Mouse (Mus musculus) limb, embryonic 14.5 days (tissue): ENCODE results near the gene Fgfr1op2. TPM values are rescaled to one million over a fixed set of nuclear protein-coding genes. Genes with fewer than 3 reads are reported as not detected.
A peak's percentile ranks its signal among the peaks of the same experiment; 100 is the strongest.

Experiments used
- ATAC-seq: fragments of 200-750 bp; cut with Nextera tagmentation; 2 replicates; pipeline ENCODE4 v1.8.0; 2017; ENCODE audit warnings: low read depth, moderate number of reproducible peaks, moderate TSS enrichment; ENCODE audit not compliant: low FRiP score
- DNase-seq: peaks from one replicate; pipeline ENCODE4 v3.0.0-alpha.2; 2015; ENCODE audit warnings: low spot score
- H3K27ac ChIP-seq: fragments of 300-500 bp; sonication (generic); replicated peaks from 2 replicates; pipeline ENCODE4 v1.5.1; 2014; ENCODE audit warnings: low read depth, mild to moderate bottlenecking, low read length, moderate library complexity, mixed read lengths
- H3K27me3 ChIP-seq: fragments of 300-500 bp; sonication (generic); 2 replicates; pipeline ENCODE4 v1.6.1; 2014; ENCODE audit warnings: low read length, mixed read lengths; ENCODE audit not compliant: control insufficient read depth, insufficient read depth
- H3K36me3 ChIP-seq: fragments of 300-500 bp; sonication (generic); 2 replicates; pipeline ENCODE4 v1.6.1; 2014; ENCODE audit warnings: mild to moderate bottlenecking, low read length, moderate library complexity, mixed read lengths; ENCODE audit not compliant: control insufficient read depth, insufficient read depth
- H3K4me1 ChIP-seq: fragments of 300-500 bp; sonication (generic); 2 replicates; pipeline ENCODE4 v1.6.1; 2014; ENCODE audit warnings: antibody characterized with exemption, low read length, mixed read lengths; ENCODE audit not compliant: control insufficient read depth, insufficient read depth
- H3K4me2 ChIP-seq: fragments of 300-500 bp; sonication (generic); replicated peaks from 2 replicates; pipeline ENCODE4 v1.6.1; 2014; ENCODE audit warnings: low read depth, mild to moderate bottlenecking, low read length, moderate library complexity; ENCODE audit not compliant: severe bottlenecking
- H3K4me3 ChIP-seq: fragments of 300-500 bp; sonication (generic); replicated peaks from 2 replicates; pipeline ENCODE4 v1.5.1; 2014; ENCODE audit warnings: low read length
- H3K9ac ChIP-seq: fragments of 300-500 bp; sonication (generic); 2 replicates; pipeline ENCODE4 v1.6.1; 2014; ENCODE audit warnings: mild to moderate bottlenecking, low read depth, low read length, moderate library complexity; ENCODE audit not compliant: severe bottlenecking
- H3K9me3 ChIP-seq: fragments of 300-500 bp; sonication (generic); 2 replicates; pipeline ENCODE4 v1.6.1; 2016; ENCODE audit warnings: low read length; ENCODE audit not compliant: control insufficient read depth
- POLR2A ChIP-seq: fragments of 200-500 bp; IDR thresholded peaks from 2 replicates; pipeline ENCODE4 v1.8.0; 2012; ENCODE audit warnings: inconsistent platforms, mild to moderate bottlenecking, moderate library complexity, borderline replicate concordance; ENCODE audit not compliant: insufficient read depth, insufficient read length; ENCODE audit errors: extremely low read depth
- WGBS: fragments of 180-500 bp; shearing (Covaris S2); extraction: QIAGEN DNeasy Blood & Tissue Kit; methylation state at CpG from one replicate; pipeline ENCODE4 v1.1.7; 2014; 5-methylcytosine and 5-hydroxymethylcytosine counted together
- polyA plus RNA-seq, 2 experiments: library from polyadenylated mRNA; depleted of rRNA in 1 of 2; stranded (reverse) in 1 of 2; unstranded in 1 of 2; fragments of >200 nt; fragmentation: Nextera tagmentation in 1 of 2; extraction: Ambion mirVana in 1 of 2; gene quantifications; 2 replicates each; pipeline versions ENCODE4 v1.2.1 to v1.2.3; 2012 to 2014

The Fgfr1op2 gene
- polyA plus RNA-seq, 2 experiments, result 68.1 to 95.5 TPM

DNA sequence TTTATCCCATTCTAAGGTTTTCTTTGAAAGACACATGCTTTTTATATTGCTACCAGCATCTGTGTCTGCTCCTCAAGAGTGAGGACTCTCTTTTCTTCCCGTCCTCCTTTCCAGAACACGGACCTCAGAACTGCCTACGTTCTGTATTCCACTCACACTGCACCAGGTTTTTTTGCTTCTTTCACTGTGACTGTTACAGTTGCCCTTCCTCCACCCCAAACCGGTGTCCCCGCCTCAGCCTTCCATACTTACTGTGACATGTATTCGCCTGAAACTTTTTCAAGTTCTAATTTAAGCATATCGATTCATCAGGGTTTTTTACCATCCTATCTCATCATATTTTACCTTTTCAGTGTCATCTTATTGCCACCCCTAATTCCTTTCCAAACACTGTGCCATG lies 1.6 kb downstream of the Fgfr1op2 start:
- Histone ChIP-seq H3K9ac (peak overlapping the region; percentile 93), H3K4me1 (peaks cover 17% of the 10 kb centered on the region), H3K4me2 (peak overlapping the region; percentile 73), H3K36me3 (no peaks in the 10 kb centered on the region; the same call in 1 of the 2 replicates), H3K27me3 (no peaks in the 10 kb centered on the region), H3K4me3 (peak overlapping the region; percentile 93), H3K27ac (peak overlapping the region; percentile 98), H3K9me3 (no peaks in the 10 kb centered on the region)
- no peak for TF ChIP-seq POLR2A
- ATAC-seq (no peak), DNase-seq (peak; percentile 16)
- WGBS, result 9% methylated on average over 7 of the region's 7 CpGs

DNA sequence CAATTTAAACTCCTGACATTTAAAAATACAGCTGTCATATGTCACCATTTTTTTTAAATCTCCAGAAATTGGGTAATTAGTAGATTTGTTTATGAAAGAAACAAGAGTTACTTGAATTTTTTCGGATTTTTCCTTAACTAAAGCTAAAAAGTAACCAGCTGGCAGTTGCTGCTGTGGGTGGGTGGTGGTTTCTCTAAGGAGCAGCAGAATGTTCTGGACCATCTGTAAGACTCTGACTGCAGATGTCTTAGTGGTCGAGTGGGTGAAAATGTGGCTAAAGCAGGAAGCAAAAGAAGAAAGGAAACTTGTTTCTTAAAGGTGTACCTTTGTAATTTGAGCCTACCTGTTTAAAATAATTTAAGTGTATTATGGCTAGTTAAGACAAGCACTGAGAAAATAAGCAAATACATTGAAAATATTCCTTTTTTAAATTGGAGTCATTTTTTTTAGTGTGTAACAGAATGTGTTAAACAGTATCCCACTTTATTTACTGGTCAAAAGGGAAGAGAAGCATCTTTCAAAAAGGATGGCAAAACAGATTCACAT lies 3.5 kb downstream of the Fgfr1op2 start:
- no peaks in the 10 kb centered on the region for H3K27me3 ChIP-seq
- no peak for ATAC-seq
- no peak overlapping the region for H3K4me2 ChIP-seq
- H3K27ac ChIP-seq, result no peak overlapping the region
- H3K4me1 ChIP-seq, result peaks cover 17% of the 10 kb centered on the region
- no peak for TF ChIP-seq POLR2A
- H3K9ac ChIP-seq, result no peak overlapping the region
- no peaks in the 10 kb centered on the region; the same call in 1 of the 2 replicates for H3K36me3 ChIP-seq
- WGBS, result 17% methylated on average over 2 of the region's 2 CpGs
- DNase-seq, result no peak
- no peak overlapping the region for H3K4me3 ChIP-seq
- H3K9me3 ChIP-seq, result no peaks in the 10 kb centered on the region

DNA sequence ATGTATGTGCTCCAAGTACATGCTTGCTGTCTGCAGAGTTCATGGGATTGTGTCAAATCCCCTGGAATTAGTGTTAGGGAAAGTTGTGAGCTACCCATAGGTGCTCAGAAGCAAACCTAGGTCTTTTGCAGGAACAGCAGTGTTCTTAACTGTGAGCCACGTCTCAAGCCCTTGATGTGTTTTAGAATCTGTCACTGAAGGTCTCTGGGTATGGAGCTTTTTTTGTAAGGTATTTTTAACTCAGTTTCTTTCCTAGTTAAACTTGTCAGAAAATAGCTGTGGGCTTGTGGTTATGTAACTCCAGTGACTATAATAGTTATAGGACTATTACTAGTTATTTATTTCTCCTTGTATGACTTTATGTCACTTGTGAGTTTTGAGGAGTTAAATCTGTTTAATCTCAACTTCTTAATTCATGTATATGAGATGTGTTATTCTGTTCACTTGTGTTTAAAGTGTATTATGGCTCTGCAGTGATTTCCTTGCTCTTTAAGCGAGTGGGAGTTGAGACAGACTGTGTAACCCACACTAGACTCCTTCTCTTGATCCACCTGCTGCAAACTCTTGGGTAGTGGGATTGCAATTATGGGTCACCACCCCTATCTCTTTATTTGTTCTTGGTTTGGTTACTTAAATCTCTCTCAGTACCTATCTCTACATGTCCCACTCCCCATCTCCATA lies 6.5 kb downstream of the Fgfr1op2 start:
- peaks cover 25% of the 10 kb centered on the region for H3K36me3 ChIP-seq
- H3K27ac ChIP-seq, result no peak overlapping the region
- ATAC-seq, result no peak
- no peak overlapping the region for H3K4me2 ChIP-seq
- WGBS, result 76% methylated on average over 2 of the region's 2 CpGs
- no peak overlapping the region for H3K4me3 ChIP-seq
- DNase-seq, result no peak
- TF ChIP-seq POLR2A, result no peak
- H3K4me1 ChIP-seq, result peaks cover 5% of the 10 kb centered on the region; the same call in 1 of the 2 replicates
- H3K27me3 ChIP-seq, result no peaks in the 10 kb centered on the region
- H3K9me3 ChIP-seq, result no peaks in the 10 kb centered on the region
- no peak overlapping the region for H3K9ac ChIP-seq

DNA sequence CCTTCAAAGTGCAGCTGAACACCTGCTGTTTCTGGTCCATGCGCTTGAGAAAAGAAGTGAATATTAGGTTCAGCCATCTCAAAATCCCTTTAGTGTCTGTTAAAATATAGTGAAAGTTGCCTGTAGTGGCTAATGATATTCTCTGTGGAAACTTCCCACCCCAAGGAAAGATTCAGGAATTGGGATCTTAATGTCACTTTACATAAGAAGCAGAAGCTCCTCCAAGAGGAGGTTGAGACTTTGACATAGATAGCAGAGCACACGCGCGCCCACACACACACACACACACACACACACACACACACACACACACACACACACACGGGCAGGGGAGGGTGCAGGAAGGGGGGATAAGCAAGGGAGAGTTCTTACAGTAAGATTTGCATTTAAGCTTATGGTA lies 8.1 kb downstream of the Fgfr1op2 start:
- Histone ChIP-seq H3K36me3 (peaks cover 37% of the 10 kb centered on the region), H3K9ac (no peak overlapping the region), H3K4me2 (no peak overlapping the region), H3K9me3 (no peaks in the 10 kb centered on the region), H3K27me3 (no peaks in the 10 kb centered on the region), H3K4me3 (no peak overlapping the region), H3K4me1 (no peaks in the 10 kb centered on the region), H3K27ac (no peak overlapping the region)
- ATAC-seq (no peak), DNase-seq (no peak)
- no peak for TF ChIP-seq POLR2A
- WGBS, result 93% methylated on average over 5 of the region's 5 CpGs

DNA sequence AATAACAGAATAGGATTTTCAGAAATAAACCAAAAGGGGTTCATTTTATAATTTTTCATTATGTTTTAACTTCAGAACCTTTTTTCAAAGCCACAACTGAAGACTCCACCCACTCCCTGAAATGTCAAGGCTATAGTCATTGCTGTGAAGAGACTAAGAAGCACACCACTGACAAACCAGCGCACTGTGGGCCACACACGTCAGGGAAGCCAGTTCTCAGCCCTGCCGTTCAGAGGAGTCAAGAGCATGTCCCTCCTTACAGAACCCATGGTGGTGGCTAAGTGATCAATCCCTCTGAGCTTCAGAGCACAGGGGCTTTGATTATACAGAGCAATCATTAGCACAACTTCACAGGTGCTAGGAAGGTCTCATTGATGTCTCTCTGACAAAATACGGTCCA lies 25.6 kb downstream of the Fgfr1op2 start:
- Histone ChIP-seq H3K4me2 (no peak overlapping the region), H3K36me3 (peaks cover 76% of the 10 kb centered on the region), H3K4me3 (no peak overlapping the region), H3K4me1 (no peaks in the 10 kb centered on the region), H3K27ac (no peak overlapping the region), H3K9ac (no peak overlapping the region), H3K27me3 (no peaks in the 10 kb centered on the region), H3K9me3 (no peaks in the 10 kb centered on the region)
- 81% methylated on average over 4 of the region's 4 CpGs for WGBS
- ATAC-seq, result no peak
- no peak for TF ChIP-seq POLR2A
- DNase-seq, result no peak
